Mouse (Mus musculus) adrenal gland, postnatal 25 days (tissue): ENCODE measurements around the gene Gm10282. TPM values are rescaled to one million over a fixed set of nuclear protein-coding genes. Genes with fewer than 3 reads are reported as not detected.

Source experiments
- DNase-seq: peaks from one replicate; pipeline ENCODE4 v3.0.0; 2021; ENCODE audit warnings: mixed read lengths
- total RNA-seq: library from RNA; stranded (reverse); gene quantifications from 2 replicates; pipeline ENCODE4 v1.2.3, GENCODE M21; 2021

Gene Gm10282
- total RNA-seq, 1 experiment from 2014 or later: 19.3 TPM

DNA sequence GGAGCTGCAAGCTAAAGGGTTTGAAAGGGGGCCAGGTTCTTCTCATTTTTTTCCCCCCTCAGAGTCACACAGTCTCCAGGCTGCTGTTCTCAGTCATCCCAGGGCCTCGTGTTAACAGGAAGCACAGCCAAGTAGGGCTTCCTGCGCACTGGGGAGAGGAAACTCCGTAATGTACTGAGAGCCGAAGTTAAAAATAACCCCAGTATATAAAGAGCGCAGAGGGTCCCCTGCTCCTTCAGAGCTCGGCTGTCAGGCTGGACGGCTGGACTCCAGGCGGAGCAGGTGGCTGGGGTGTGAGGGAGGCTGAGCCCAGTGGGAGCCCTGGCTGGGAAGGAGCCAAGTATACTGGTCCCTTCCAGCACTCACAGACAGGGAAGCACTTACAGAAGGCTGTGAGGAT lies 9.4 kb downstream of the Gm10282 start:
- DNase-seq: peak; percentile 74

DNA sequence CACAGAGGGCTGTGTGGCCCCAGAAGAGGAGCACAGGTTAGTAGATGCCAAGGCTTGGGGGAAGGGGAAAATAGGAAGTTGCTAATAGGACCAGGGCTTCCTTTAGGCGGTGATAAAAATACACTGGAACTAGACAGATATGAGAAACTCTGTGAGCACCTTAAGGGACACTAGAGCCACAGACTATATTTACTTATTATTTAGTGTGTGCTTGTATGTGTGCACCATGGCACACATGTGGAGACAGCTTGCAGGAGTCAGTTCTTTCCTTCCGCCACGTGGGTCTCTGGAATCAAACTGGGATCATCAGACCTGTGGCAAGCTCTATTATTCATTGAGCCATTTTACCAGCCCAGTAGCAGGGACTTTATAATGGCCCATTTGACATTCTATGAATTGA lies 9.9 kb downstream of the Gm10282 start:
- DNase-seq: no peak

DNA sequence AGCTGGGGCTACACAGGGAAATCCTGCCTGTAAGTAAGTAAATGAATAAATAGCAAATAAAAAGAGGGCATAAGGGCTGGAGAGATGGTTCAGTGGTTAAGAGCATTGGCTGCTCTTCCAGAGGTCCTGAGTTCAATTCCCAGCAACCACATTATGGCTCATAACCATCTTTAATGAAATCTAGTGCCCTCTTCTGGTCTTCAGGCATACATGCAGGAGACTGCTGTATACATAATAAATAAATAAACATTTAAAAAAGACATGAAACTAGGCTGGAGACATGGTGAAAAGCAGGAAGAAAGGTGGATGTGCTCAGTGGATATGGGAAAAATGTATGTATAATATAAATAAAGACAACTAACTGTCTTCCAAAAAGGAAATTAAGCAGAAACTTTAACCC lies 11.8 kb downstream of the Gm10282 start:
- DNase-seq: no peak

DNA sequence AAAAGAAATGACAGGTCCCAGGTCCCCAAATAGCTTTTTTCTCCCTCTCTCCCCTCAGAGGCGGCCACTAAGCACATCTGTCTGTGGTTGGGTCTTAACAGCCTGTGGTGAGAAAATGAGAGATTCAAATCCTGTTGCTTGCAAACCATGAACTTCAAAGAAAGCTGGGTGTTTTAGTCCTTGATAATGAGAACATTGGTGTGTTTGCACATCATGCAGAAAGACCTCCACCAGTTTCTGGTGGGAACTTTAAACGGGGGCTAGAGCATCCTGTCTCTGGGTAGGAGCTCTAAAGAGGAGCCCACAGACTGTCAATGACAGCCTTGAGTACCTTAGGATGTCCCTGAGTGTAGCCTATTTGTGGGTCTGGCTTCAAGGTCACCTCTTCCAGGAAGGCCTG lies 14.0 kb downstream of the Gm10282 start:
- no peak for DNase-seq

DNA sequence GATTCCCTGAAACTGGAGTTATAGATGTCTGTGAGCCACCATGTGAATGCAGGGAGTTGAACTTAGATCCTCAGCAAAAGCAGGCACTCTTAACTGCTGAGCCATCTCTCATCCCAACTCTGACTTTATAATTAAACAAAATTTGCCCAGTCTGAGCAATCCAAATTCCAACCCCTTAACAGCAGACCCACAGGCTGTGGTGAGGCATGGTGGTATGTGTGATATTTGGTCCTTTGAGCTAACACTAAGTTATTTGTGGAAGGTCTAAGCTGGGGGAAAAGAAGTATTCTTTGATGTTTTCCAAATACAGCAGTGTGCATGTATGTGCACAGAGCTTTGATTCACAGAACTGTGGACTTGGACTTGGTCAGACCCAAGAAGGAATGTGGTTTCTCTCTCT lies 16.0 kb downstream of the Gm10282 start:
- no peak for DNase-seq

DNA sequence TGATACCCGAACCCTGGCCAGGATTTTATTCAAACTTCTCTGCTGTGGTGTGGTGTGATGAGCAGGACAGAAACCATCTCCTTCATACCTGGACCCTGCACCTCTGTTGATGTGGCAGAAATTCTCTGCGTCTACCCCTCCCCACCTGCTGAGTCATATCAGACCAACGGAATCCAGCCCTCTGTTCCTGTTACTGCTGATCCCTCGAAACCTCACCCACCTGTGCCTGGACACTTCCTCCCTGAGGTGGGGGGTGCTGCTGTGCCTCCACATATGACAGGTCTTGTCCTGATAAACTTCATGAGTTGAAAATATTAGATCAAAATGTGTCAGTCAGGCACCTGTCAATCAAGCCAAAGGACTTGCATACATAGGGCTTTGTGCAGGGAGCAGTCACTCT lies 19.8 kb downstream of the Gm10282 start:
- no peak for DNase-seq

DNA sequence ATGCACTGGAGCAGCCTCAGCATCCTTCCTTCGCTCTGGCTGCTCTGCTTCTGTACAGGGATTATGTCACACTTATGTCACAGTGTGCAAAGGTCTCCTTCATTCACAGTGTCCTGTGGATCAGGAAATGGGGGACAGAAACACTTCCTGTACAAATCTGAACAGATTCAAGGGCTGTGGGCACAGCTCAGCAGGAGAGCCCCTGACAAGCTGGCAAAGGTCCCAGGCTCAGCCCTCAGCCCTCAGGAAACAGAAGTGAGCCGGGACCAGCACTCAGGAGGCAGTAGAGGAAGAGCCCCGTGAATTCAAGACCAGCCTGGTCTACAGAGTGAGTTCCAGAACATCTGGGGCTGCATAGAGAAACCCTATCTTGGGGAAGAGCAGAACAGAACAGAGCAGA lies 23.4 kb downstream of the Gm10282 start:
- DNase-seq: peak; percentile 43

DNA sequence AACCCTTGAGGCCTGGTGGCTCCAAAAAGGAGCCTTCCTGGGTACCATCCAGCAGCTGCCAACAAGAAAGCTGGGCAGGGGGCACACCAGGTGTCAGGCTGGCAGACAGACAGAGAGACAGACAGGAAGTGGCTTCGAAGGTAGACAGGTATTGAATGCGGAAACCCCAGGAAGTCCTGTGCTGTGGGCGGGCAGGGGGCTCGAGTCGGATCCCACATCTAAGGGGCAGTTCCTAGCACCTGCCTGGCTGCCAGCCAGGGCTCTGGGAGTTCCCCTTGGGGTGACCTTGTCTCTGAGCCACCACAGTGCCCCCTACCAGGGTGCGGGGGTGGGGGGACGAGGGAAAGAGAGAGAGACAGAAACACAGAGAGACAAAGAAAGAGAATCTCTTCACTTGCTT lies 25.9 kb downstream of the Gm10282 start:
- no peak for DNase-seq

DNA sequence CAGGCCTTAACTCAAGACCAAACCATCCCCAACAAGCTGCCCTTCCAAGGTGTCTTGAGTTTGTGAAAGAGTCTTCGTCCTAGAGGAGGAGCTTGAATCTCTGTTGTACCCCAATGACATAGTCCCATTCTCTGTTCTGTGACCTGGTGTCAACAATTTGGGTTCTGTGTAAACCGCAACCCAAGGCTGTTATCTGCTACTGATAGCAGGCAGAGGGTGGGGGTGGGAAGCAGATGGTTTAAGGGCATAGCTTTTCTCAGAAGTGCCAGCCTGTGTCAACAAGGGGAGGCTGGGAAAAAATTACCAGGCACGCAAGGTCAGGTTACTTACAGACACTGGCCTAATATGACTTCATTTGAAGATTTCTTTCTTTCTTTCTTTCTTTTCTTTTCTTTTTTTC lies 27.8 kb downstream of the Gm10282 start:
- no peak for DNase-seq

DNA sequence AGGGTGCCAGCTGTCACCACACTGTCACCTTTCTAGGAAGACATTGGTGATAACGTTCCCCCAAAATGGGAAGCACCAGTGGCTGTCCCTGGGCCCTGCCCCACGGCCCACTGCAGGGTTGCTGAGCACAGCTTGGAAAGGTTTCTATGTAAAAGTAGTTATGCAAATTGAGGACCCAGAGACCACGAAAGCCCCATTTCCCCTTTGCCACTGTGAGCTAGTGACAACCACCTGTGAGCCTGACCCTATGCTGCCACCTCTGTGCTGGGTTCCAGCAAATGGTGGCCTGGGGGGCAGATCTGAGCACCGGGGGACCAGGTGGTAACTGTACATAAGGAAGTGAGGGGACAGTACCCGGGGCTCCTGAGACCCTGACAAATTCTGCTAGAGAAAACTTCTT lies 31.3 kb downstream of the Gm10282 start:
- no peak for DNase-seq

DNA sequence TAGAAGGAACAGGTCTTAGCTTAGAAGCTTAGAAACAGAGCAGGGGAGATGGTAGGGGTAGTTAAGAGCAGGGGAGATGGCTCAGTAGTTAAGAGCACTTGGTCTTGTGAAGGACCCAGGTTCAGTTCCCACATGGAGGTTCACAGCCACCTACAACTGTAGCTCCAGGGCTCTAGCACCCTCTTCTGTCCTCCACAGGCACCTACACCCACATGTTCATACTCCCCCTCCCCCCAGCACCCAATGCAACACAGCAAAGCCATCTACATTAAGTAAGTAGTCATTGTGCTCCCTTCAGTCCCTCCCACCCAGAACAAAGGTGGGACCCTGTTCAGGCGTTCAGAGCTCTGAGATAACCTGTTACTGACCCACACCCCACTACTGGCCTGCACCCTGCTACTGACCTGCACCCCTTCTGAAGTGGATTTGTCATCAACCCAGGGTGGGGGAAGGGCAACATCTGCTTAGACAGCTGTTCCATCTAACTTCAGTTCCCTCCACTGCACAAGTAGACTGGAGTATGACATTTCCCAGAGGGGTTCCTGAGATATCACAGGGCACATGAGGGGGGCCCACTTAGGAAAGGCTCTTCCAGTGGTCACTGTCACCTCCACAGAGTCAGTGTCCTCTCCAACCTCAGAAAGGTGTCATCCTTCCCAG lies 31.8 kb downstream of the Gm10282 start:
- DNase-seq: no peak

DNA sequence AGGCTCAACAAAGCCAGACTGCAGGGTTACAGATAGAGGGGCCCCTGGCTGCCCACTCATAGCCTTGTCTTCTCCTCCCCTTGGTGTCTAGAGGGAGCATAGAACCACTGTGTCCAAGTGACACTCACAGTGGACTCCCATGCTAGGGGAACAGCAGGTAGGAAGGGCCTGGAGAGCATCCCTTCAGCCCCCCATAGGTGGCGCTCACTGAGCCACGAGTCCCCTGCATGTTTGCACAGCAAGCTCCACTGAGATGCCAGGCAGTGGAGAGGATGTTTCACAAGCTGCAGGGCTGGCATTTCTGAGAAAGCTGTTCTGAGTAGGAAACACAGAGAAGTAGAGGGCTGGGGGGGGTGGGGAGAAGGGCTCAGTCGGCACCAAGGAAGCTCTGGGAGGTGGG lies 32.7 kb downstream of the Gm10282 start:
- peak; percentile 72 for DNase-seq

DNA sequence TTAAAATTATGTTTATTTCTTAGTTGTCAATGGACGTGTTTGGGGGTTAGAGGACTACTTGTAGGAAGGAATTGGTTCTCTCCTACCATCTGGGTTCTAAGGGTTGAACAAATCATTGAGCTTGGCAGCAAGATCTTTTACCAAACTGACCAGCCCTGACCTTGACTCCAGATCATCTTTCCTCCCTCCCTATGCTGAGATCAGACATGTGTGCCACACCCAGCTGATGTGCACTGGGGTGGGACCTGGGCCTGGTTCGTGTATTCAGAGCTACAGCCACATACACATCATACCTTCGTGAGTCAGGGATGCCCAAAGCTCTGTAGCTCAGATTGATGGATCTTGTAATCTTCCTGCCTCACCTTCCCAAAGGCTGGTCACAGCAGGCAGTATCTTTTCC lies 33.4 kb downstream of the Gm10282 start:
- no peak for DNase-seq

DNA sequence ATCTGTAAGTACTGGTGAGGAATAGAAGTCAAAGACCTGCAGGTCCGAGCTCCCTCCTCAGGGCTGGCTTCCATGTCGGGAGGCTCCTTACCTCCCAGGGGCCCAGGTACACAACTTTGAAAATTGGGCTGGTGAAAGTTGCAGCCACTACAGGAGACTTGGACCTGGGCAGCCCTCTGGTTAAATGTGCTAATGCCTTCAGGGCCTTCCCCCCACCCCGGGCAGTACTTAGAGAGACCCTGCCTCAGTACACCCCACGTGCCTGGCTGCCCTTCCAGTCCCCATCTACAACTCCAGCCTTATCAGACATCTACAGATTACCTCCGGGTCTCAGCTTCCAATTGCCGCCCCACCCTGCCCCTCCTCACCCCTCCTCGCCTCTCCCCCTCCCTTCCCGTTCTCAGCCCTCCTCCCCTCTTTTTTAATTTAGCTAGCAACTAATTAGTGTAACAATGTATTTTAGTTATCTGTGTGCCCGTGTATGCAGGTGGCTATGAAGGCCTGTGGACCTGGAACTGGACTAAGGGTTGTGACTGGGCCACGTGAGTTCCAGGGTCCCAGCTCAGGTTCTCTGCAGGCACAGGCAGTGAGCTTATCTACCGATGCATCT lies 33.9 kb downstream of the Gm10282 start:
- no peak for DNase-seq

DNA sequence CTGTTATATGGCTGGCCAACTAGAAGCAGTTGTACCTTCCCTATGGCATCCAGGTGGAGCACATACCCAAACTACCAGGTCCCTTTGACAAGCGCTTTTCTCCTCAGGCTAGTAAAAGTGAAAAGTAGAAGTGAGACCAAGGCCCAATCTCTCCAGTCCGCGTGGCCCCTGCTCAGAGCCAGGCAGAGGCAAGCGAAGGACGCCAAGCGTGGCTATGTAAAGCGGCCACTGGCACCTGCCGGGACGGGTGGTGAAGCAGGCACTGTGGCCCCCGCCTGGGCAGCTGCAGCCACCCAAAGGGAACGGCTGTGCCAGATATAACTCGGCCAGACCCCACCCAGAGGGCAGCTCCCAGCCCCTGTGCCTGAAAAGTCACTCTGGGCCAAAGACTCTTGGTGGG lies 34.5 kb downstream of the Gm10282 start:
- no peak for DNase-seq

DNA sequence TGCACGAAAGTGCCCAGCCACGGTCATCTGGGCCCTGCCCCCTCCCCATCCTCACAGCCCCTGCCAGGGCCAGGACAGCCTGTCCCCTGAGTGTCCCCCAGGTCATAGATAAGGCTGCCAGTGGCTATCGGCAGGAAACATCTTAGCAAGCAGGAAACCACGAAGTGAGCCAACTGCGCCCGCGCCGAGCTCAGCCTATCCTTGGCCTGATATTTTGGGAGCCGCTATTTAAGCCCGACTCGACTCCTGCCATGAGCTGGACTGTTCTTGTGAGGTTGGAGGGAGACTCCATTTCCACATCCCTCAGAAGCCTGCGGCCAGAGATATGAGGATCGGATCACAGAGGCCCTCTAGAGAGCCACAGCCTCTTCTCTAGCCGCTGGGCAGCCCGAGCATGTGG lies 36.7 kb downstream of the Gm10282 start:
- DNase-seq: peak; percentile 50

DNA sequence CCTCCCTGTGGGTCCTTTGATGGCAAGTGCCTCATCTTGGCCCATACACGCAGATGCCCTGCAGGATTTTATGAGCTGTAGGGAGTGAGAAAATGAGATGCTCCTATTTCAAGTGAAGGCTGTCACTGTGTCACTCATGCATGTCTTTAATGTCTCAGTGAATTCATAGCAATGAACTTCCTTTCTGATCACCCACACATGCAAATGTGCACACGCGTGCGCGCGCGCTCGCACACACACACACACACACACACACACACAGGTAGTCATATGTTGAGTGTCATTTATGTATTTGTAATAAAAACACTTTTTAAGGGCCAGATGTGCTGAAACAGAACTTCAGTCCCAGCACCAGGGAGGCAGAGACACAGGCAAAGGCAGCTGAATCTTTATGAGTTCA lies 38.0 kb downstream of the Gm10282 start:
- no peak for DNase-seq

DNA sequence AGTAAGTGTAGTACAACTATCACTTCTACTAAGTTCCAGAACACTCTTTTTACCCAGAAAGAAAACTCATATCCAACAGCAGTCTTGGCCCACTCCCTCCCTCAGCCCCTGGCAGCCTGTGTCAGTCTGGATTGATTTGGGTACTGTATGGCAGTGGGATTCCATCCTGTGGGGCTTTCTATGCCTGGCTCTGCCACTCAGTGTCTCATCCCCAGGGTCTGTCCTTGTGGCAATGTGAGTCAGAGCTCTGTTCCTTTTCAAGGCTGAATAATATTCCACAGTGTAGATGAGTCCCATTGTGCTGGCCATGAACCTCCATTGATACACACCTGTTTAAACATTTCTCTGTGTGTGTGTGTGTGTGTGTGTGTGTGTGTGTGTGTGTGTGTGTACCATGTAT lies 38.4 kb downstream of the Gm10282 start:
- DNase-seq: no peak

DNA sequence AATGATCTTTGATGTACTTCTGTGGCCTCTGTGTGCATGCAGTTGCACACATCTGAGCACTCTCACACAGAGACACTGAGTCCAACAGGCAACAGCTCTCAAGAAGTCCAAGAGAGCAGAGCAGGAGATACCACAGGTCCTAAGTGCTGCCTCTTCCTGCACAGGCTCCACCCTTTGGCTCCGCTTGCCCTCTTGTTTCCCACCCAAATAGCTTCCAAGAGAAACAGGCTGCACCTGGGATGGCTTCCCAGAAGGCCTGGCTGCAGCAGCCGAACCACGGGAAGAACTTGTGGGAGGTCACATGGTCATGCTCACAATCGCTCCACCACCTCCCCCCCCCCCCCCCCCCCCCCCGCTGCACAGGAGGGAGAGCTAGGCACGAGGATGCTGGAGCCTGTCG lies 39.7 kb downstream of the Gm10282 start:
- no peak for DNase-seq

DNA sequence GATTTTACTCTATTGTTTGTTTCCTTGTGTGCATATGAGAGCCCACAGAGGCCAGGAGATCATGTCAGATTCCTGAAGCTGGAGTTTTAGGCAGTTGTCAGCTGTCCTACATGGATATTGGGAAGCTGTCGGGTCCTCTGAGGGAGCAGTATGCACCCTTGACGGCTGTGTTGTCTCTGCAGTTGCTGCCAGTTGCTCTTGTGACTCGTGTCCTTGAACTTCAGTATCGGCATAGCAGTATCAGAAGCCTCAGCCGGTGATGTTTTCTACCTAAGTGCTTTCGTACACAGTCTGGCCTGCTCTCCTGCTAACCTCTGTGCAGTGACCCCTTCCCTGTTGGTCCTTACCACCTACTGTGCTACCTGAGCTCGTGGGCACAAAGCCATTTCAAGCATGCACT lies 41.6 kb downstream of the Gm10282 start:
- DNase-seq: peak; percentile 49

DNA sequence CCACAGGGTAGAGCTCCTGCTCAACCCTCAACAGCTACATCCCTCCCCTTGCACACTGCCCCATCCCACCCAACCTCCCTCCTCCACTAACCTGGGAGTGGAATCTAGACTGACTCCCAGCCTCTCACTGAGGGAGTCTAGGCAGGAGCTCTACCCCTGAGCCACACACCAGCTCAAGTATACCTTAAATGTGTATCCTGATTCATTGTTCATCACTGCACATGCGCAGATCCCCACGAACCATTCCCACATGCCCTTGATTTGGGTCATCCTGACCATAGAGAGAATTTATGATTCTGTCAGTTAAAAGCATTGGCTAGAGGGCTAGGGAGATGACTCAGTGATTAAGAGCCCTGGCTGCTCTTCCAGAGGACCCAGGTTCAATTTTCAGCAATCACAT lies 42.3 kb downstream of the Gm10282 start:
- peak; percentile 69 for DNase-seq

DNA sequence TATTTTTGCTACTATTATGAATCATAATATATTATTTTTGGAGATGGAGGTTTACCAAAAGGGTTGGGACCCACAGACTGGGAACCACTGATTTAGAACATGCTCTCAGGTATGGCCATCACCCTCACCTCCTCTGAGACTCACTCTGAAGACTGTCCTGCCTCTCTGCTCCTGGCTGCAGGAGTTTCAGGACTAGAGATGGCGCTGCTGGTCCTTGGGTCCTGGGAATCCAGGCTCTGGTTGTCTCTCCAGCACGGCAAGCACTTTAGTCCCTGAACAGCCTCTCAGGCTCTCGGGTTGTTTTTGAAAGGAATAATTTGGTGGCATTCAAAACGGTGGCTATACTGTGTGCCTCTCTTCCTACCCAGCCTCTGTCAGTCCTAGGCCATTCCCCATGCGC lies 43.2 kb downstream of the Gm10282 start:
- peak; percentile 39 for DNase-seq

DNA sequence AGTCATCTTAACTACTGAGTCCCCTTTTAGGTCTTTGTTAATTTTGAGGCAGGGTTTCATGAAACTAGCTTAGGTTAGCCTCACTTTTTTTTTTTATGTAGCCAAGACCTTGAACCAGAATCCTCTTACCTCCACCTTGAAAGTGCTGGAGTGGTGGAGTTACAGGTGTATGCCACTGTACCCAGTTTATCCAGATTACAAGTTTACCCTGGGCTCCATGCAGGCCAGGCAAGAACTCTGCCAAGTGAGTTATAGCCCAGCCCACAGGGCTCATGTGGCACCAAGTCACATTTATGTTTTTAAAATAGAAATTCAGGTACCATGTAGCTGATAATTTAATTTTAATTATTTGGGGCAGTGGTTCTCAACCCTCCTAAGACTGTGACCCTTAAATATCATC lies 43.6 kb downstream of the Gm10282 start:
- no peak for DNase-seq

DNA sequence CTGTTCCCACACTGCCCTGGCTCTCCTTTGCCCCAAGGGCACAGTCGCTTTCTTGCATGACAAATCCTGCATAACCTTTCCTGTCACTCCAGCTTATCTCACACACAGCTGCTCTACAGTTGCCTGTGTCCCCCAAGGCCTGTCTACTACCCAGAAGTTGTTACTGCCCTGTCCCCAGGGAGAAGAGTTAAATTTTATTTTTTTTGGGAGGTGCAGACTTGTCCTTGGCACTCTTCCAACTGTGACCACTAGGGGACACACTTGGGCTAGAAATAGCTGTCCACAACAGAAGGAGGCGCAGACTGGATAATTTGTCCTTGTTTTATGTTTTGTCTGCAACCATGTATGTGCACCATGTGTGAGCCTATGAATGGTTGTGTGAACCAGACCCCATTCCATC lies 44.0 kb downstream of the Gm10282 start:
- no peak for DNase-seq

DNA sequence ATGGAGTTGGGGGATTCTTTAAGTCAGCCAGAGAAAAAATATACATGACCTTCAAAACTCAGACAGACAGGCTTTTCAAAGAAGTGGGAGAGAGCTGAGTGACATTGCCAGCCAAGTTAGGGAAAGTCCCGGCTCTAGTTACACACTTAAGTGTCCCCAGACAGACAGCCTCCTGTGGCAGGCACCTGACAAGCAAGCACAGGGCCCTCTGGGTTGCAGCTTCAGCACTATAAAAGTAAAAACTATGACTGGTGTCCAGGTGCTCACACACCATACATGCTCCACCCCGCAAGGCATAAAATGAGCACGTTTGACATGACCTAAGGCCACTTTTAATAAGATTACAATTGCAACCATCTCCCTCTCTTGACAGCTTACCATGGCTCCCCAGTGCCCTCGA lies 44.5 kb downstream of the Gm10282 start:
- no peak for DNase-seq
